Mouse (Mus musculus) spleen, adult 12 weeks (tissue): ENCODE data around the gene Pdzd2.

ENCODE experiments used
- DNase-seq: peaks from one replicate; pipeline ENCODE4 v3.0.0; 2022; ENCODE audit warnings: low spot score

Pdzd2 gene

DNA sequence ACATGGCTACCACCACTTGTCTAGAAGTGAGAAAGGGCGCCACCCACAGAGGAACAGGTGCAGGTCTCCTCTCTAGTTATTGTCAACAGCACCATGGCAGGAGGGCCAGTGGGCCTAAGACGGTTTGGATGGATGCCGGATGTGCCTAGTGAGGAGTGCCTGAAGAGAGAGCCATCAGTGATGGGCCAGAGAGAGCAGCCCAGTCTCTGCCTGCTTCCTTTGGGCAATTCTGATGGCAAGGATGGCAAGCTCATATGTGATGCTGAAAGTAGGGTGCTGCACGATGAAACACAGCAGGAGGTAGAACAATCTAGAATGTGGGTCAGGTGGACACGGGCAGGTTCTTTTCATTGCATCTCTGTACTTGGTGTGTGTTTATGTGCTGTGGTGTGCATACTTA, 117.0 kb downstream of the Pdzd2 start:
- no peak for DNase-seq

DNA sequence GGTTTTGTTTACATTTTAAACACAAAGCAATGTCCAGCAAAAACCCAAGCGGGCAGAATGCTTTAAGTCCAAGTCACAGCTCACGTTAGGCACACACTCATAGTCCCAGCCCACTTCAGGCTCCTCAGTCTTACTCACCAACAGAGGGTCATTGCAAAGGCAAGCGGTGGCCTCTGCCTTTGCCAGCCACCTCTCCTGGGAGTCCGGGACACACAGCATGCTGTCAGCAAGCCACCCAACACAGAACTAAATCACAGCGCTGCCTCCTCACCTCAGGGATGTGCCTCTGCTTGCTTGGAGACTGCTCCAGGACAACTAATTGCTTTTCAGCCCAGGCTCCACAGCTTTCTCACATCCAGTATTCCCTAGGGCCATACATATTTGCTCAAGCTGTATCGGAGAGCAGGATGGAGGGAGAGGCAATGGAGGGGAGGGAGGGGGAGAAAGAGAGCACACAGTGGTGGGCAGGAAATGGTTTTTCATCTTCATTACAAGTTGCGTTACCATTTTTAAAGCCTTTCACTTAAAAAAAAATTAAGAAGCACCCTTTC, 117.6 kb downstream of the Pdzd2 start:
- DNase-seq: no peak

DNA sequence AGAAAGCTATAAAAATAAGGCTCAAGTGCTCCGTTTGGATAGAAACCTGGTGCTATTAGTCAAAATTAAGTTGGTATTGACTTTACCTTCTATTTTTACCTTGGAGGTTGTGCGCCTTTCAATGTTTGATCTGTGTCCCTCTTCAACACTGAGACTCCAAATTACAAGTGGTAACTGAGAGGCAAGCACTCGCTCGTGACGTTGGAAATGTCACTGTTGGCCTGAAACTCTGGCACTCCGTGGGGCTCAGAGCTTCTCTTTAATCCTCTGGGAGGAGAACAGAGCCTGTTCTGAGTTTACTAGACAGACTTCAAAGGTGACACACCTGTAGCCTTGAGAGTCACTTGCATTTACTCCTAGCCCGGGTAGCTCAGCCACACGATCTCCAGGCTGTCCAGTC, 120.5 kb downstream of the Pdzd2 start:
- DNase-seq: no peak

DNA sequence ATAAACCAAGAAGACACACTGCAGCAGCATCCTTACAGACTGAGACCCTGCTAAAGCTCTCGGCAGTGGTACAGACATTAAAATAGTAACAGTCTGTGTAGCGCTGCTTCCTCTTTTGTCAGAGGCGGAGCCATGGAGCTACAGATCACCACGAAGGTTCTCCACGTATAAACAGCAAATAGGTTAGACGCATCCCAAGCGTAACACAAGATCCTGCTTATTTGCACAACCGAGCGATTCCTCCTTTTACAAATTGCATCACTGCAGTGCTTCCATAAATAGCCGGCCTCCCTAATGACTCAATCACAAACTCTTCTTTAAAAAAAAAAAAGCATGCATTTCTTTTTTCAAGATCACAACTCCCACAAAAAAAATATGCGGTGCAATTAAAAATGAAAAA, 122.1 kb downstream of the Pdzd2 start:
- no peak for DNase-seq

DNA sequence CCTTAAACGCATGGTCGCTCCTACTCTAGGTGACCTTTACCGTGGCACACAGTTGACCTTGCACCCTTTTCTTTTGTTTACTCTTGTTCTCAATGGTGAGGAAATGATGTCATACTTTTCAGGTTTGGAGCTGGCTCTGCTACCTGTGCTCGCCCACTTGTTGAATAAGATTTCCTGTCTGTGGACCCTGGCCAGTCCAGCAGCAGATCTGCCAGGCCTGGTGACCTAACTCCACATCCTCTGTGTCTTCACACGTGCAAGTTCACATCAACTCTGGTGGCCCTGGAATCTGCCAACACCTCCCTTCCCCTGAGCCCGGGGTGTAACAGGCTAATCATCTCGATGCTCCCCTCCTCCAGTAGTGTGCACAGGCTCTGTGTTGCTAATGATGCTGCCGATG, 122.5 kb downstream of the Pdzd2 start:
- no peak for DNase-seq

DNA sequence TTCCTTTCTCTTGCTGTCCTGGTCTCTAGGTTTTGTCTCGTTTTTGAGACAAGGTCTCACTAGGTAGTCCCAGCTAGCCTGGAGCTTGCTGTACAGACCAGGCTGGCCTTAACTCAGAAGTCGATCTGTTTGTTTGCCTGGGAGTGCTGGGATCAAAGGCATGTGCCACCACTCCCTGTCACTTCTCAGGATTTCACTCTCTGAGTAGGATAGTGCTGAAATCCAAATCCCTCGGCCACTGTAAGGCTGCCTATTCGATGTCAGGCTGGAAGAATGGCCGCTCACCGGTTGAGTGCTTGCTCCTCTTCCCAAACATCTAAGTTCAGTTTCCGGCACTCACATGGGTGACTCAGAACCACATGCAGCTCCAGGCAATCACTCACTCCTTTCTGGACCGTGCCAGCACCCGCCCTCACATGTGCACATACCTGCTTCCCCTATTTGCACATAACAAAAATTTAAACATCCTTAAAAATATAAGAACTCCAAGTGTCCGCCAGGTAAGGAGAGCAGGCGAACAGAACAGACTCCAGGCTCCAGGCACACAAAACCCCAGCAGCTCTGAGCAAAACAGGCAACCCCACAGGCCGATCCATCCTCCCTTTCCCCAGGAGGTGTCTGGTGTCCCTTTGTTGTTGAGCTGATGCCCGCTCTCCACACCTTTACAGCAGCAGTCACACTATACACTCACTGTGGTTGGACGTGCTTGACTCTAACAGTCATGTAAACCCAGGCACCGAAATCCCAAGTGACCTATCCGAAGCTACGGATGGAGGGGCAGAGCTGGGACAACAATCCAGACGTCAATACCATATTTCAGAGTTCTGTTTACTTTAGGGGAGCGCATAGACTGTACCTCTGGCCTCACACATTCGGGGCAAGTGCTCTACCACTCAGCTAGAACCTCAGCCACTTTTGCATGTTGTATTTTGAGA, 124.5 kb downstream of the Pdzd2 start:
- DNase-seq: no peak

DNA sequence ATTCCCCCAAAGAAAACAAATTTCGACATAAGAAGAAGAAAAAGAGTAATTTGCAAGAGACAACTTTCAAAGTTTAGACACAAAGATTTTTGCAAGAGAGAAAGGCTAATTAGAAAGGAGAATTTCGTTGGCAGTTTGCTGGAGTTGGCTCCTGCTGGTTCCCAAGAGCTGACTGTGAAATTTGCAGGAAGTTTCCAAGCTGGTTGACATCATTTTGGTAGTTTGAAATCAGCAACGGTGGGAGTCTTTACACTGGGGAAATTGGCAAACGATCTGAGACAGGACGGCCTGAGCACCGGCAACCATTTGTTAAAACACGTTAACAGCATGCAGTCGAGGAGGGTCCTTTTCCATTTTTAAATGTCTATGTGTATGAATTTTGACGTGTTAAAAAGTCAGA, 125.7 kb downstream of the Pdzd2 start:
- no peak for DNase-seq

DNA sequence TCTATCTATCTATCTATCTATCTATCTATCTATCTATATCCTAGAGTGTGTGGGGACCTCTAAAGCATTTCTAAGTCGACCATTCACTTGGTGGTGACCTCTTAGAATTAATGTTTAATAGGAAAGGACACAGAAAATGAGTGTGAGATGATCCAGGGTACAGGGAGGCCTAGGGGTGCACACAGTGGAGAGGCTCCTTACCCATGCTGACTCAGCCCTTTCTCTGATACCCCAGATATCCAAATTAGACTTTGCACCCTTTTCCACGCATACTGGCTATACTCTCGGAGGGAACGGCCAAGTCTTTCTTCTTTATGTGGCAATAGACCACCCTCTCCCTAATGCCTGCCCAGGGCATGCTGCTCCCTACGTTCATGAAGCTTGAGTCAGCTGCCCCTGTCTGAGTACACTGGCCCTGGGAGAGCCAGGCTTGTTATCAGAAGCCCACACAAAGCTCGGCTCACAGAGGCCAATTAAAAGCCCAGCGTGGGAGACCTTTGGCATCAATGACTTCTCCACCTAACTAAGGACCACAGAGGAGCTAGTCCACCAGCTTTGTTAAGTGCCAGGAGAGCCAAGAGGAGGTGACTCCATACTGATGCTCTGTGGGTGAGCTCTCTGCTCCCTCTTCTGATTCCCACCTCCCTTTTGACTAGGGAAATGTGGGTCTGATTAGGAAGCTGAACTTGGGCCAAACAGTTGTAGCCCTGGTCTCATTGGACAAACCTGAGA, 126.6 kb downstream of the Pdzd2 start:
- DNase-seq: no peak

DNA sequence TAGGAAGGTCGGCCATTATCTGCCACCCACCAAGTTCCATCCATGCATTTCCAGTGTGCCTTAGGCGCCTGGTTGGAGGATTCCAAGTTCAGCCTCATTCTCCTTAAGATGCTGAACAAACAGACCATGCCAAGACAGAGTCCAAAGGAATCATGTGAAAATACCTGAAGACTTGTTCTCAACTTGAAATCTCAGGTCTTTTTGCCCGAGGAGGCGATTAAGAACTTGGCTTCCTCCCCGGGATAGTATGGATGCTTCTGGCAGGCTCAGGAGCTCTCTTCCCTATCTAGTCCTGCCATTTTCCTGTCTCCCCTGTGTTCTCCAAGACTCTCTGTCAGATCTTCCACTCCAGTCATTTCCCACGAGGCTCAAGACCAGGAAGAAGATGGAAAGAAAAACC, 131.6 kb downstream of the Pdzd2 start:
- no peak for DNase-seq

DNA sequence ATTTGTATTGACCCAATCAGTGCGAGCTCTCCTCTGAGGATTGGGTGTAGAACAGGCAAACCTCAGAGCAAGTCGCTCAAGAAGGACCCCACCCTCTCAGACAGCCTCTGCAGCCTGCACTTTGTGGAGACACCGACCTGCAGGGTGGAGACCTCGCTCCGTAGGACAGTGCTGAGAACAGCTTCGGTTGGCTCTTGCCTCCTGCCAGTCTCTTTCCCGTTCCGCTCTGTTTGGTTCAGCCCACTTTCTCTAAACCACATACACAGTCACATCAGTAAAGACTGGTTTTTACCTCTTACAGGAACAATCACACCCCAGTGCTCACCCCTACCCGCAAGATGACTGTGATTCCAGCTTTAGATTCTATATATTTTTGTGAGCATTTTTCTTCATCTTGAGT, 133.4 kb downstream of the Pdzd2 start:
- no peak for DNase-seq

DNA sequence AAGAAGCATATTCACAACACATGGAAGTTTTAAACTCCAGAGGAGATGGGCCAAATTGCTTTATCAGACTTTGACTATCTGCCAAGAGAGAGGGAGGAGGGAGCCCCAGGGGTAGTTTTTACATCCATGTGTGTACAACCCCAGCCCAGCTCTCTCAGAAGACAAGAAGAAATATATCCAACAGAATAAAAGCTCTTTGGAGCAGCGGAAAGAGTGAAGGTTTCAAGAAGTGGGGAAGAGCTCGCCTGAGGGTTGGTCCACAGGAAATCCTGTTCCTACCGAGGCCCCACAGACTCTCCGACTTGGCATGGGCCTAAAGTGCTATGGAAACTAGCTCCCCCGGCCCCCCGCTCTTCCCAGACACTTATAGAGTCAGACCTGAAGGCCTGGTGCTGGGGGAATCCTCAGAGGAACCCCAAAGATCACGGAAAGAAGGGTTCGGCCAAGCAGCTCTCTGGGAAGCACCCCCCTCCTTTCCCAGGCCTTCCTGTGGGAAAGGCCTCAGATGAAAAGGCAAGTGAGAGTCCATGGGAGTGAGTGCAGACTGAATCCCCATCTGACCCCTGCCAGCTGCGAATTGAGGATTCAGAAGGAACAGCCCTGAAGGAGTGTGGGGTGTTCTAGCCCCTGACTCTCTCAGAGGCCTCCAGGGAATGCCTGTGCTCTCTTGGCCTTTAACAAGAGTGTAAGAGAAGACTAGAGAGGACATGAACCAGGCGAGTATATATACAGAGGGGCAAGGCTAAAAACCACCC, 134.3 kb downstream of the Pdzd2 start:
- DNase-seq: no peak

DNA sequence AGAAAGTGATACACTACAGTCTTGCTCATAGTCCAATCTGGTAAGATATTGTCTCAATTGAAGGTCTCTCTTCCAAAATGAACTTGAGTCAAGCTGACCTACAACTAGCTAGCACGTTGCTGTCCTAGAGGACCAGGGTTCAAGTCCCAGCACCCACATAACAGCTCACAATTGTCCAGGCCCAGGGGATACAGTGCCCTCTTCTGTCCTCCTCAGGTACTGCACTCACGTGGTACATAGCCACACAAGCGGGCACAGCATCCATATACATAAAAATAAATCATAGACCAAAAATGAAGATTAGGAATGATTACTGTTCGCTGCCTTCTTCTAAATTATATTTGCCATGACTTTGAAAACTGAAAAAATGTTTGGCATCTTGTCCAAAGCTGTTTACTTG, 136.1 kb downstream of the Pdzd2 start:
- no peak for DNase-seq

DNA sequence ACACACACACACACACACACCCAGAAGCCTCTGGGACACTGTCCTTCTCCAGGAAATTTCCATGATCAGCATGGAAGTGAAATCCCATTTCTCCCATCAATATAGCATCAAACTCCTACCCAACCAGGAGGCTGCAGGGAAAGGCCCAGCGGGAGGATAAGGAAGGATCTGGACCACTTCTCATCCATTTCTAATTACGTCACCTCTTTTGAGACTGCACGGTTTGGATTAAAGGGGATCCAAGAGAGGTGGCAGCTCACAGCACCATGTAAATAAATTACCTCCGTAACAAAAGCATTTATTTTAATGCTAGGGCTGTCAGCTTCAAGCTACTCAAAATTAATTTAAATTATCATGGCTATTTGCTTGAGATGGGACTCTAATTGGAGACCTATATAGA, 146.6 kb downstream of the Pdzd2 start:
- DNase-seq: no peak

DNA sequence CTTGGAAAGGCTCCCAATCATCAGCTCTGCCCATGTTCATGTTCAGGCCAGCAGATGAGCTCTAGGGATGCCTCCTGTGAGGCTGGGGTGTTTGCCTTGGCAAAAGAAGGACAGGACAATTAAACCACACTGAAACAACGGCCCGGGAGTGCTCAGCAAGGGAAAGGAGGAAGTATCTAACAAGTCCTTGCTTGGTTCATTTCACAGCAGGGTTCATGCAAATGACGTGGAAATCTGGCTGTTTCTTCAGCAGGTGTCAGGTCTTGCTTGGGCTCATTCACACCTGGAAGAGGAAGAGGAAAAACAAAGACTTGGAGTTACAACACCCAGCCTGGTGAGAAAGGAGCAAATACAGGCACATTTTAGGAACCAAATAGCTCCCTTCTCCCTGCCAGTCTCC, 147.1 kb downstream of the Pdzd2 start:
- DNase-seq: no peak

DNA sequence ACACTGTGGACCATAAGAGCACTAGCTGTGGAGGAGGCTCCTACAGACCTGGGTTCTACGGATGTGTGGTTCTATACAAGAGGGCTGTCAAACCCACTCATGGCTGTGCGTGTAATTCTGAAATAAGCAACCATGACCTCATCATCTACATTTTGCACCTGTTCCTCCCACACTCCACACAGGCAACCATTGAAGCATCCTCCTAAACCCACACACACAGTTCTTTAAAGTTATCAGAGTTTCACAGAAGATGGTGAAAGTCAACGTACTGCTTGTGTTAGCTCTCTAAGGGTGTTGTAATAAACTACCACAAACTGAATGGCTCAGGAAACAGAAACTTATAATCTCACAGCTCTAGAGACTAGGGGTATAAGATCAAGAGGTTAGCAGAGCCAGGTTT, 151.1 kb downstream of the Pdzd2 start:
- DNase-seq: no peak

DNA sequence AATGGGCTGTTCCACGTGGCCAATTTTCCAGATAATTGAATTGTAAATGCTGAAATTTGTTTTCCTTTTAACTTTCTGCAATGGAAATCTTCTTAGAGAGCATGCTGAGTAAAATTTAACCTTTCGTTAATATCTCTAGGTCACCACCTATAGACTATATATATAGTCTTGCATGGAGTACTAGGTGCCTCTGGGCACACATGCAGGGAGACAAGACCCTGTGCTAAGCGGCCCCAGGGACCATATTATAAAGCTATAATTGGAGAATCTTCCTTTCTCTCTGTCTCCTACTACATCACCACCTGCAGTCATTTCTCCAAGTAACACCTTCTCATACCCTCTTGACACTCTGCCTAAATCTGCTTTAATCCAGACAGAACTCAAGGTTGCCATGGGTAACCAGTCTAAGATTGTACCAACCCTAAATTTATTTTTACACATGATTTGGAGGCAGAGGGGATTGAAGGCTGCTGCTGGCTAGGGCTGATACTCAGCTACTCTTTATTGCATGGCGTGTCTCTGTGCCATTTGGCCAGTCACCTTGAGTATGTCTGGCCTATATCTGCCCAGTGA, 152.8 kb downstream of the Pdzd2 start:
- DNase-seq: no peak

DNA sequence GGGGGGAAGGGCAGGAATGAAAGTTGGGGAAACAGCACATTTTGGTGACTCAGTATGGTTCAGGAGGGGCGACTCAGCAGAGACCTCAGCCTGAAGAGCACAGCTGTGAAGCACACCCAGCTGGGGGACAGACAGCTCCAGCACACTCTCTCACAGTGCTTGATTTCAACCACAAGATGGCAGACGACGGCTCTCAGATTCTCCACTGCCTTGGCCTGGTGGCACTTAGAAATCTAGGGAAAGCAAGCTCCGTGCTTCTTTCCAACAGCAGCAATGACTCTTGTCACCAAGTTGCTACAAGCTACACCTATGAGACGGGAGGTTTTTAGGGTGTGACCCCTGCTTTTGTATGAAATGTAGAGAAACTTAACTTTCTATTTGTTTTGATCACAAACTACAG, 153.6 kb downstream of the Pdzd2 start:
- DNase-seq: no peak

DNA sequence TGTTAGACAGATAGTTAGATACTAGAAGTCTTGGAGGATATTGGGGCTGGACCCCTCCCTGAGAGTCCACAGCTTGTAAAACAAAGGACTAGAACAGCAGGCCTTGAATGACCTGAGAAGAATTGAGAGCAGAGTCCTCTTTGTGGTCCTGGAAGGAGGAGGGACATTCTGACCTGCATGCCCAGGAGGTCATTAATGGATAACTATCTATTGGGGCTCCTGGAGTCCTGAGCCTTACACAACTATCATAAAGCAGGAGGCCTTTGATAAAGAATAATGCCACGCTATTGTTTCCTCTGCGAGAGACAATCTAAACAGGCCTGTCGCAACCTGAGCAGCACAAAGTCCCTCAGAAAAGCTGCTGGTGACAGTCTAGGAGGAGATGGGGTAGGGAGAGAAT, 156.7 kb downstream of the Pdzd2 start:
- no peak for DNase-seq

DNA sequence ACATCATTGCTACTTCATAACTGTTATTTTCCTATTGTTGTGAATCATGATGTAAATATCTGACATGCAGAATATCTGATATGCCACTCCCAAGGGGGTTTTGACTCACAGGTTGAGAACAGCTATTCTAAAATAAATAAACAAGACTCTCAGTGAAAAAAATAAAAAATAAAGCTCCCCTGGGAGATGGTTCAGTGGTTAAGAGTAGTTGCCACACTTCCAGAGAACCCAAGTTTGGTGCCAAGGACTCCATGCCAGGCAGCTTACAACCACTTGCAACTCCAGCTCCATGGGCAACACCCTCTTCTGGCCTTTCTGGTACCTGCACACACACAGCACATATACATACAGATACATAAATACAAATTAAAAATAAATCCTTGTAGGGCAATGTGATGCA, 157.3 kb downstream of the Pdzd2 start:
- DNase-seq: no peak

DNA sequence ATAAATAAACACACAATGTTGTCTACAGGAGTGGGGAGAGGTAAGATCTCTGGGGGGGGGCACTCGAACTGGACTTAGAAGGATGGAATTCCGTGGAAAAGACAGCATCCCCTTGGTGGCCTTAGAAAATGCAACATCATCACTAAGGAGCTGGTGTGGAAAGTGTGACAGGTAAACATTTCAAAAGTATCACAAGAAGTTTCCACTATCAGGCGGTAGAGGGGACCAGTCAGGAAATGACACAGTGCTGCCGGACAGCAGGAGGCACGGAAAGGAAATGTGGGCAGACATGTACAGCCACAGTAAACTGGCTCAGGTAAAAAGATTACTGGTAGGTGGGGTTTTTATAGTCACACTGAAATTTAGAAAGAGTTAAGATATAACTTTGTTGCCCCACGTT, 160.5 kb downstream of the Pdzd2 start:
- no peak for DNase-seq

DNA sequence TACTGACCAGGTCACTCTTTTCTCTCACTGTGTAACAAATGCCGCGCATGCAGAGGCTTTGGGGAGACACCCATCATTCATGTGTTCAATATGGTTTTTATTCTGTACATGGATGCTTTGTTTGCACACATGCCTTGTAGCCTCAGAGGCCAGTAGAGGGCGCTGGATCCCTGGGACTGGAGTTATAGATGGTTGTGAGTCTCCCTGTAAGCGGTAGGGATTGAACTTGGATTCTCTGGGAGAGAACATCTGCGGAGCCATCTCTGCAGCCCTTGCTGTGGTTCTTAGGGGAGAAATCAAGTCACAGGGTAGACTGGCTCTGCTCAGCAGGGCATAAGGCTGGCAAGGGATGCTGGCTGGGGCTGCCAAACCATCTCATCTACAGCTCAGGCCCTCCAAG, 161.4 kb downstream of the Pdzd2 start:
- DNase-seq: no peak

DNA sequence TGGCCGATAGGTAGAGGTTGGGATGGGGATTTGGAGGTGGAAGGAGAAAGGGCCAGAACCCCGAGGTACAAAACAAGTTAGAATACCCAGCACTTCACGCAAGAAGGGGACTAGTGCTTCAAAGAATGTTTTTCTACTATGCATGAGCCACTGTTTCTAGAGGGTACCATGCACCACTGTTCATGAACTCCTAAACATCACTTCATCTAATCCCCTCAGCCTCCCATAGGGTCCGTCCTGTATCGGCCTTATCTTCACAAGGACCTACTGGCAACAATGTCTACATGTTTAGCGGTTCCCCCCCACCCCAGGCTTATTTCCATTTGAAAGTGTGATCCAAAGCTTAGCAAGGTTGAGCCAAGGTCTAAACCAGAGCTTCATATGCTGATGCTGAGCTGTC, 162.0 kb downstream of the Pdzd2 start:
- no peak for DNase-seq
